Mouse (Mus musculus) erythroblast, embryonic 14.5 days (primary cell): ENCODE measurements around the gene Hsd17b12. TPM values are rescaled to one million over a fixed set of nuclear protein-coding genes. Genes with fewer than 3 reads are reported as not detected.

Experiments
- H3K27me3 ChIP-seq: 2 replicates; pipeline ENCODE4 v1.6.1; 2012; ENCODE audit warnings: inconsistent platforms; ENCODE audit not compliant: control insufficient read depth
- H3K36me3 ChIP-seq: 2 replicates; pipeline ENCODE4 v1.6.1; 2012; ENCODE audit warnings: mild to moderate bottlenecking, inconsistent platforms; ENCODE audit not compliant: control insufficient read depth
- H3K4me1 ChIP-seq: 2 replicates; pipeline ENCODE4 v1.6.1; 2012; ENCODE audit warnings: inconsistent platforms; ENCODE audit not compliant: control insufficient read depth
- H3K4me3 ChIP-seq: replicated peaks from 2 replicates; pipeline ENCODE3; 2012; ENCODE audit warnings: moderate library complexity, mild to moderate bottlenecking, inconsistent platforms
- H3K9me3 ChIP-seq: 2 replicates; pipeline ENCODE4 v1.6.1; 2012; ENCODE audit warnings: low read length, inconsistent platforms, mixed read lengths; ENCODE audit not compliant: control insufficient read depth
- GATA1 ChIP-seq: IDR thresholded peaks from 2 replicates; pipeline ENCODE4 v1.6.1; 2012; ENCODE audit warnings: low read length, inconsistent platforms, mixed read lengths
- TAL1 ChIP-seq: IDR thresholded peaks from 3 replicates; pipeline ENCODE4 v1.6.1; 2012; ENCODE audit warnings: low read length, inconsistent platforms, mixed read lengths
- polyA plus RNA-seq: library from polyadenylated mRNA; stranded (reverse); fragments of >175 nt; gene quantifications from 2 replicates; pipeline ENCODE4 v1.2.3, GENCODE M21; 2012

Hsd17b12 gene
- 0.23 and 0.37 TPM in 2 replicates for polyA plus RNA-seq

DNA sequence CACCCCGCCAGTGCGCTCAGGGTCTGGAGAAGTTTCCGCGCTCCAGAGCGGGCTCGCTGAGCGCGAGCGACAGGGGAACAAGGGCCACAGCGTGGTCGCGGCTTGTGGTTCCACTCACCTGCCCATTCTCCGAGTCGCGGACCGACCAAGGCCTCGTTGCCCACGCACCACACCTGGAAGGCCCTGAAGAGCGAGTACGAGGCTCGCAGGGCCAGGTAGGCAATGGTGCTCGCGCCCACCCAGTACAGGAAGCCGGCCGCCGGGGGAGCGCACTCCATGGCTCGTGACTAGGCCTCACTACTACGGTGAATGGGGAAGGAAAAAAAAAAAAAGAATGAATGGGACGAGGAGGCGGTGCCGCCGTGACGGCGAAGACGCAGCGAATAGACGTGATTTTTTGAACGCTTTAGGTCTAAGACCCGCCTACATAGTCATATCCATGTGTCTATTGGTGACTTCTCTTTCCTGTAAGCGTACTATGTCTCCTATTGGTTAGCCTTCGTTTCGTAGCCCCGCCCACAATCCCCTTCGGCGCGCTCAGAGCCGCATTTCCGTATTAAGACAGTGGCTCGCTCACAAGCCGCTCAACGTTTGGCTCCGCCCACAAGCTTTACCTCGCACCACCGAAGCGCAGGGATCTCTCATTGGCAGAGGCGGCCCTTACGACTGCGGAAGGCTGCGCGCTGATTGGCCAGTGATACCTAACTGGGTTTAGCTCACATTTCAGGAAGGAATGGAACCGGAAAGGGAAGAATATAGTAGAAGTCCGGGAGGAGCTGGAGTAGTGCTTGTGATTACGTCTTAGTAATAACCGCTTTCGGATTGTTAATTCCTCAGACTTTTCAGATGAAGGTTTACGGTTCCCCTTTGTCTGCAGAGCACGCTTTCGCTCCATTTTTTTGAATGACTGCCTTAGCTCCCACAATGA is at the start of gene Hsd17b12:
Gene Hsd17b12 (minus strand): TSS at position 373 of the 928 bp plus-strand sequence.
- peaks cover 30% of the 10 kb centered on the region for H3K4me1 ChIP-seq
- peaks cover 6% of the 10 kb centered on the region for H3K27me3 ChIP-seq
- no peaks in the 10 kb centered on the region for H3K9me3 ChIP-seq
- peak within 1 kb of the TSS; percentile 95 for H3K4me3 ChIP-seq
- H3K36me3 ChIP-seq, result no peaks in the 10 kb centered on the region; the same call in 1 of the 2 replicates
- TF ChIP-seq TAL1, result no peak
- no peak for TF ChIP-seq GATA1

DNA sequence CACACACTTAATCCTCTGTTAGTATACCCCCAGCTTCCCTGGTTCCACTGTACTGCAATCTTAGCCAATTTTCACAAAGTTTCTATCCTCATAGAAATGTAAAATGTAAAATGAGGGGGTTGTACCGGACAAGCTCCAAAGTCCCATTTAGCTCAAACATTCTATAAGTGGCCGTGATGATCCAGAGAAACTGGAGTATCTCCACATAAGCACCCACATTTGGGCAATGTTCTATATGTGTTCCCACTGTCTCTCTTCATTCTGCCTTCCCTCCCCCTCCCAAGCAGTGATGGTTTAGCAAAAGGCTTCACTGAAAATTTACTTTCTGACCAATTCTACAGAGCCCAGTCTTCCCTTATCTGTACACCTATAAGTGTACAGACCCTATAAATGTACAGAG is 27.1 kb upstream of the Hsd17b12 start:
- H3K4me1 ChIP-seq, result no peaks in the 10 kb centered on the region
- H3K4me3 ChIP-seq, result no peak overlapping the region
- no peaks in the 10 kb centered on the region for H3K9me3 ChIP-seq
- H3K27me3 ChIP-seq, result peaks cover 35% of the 10 kb centered on the region
- TF ChIP-seq TAL1 (no peak), GATA1 (no peak)
- no peaks in the 10 kb centered on the region for H3K36me3 ChIP-seq

DNA sequence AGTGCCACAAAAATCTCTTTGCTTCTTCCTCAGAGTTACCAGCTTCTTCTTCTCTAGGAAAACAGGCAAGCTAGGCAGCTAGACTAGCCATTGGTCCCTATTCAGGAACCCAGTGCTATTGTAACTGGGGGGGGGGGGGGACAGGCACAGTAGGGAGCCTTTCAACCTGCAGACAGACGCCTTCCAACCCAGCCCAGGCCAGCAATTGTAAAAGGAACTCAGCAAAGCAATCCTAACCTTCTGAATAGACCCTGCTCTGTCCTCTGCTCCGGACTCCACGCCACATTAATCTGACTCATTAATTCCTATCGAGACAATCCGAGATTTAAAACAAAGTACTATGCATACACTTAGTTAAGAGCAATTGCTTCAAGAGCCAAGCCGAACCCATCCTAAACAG is 26.4 kb upstream of the Hsd17b12 start:
- Histone ChIP-seq H3K4me3 (no peak overlapping the region), H3K27me3 (peaks cover 35% of the 10 kb centered on the region), H3K9me3 (no peaks in the 10 kb centered on the region), H3K4me1 (no peaks in the 10 kb centered on the region), H3K36me3 (no peaks in the 10 kb centered on the region)
- TF ChIP-seq GATA1 (no peak), TAL1 (no peak)

DNA sequence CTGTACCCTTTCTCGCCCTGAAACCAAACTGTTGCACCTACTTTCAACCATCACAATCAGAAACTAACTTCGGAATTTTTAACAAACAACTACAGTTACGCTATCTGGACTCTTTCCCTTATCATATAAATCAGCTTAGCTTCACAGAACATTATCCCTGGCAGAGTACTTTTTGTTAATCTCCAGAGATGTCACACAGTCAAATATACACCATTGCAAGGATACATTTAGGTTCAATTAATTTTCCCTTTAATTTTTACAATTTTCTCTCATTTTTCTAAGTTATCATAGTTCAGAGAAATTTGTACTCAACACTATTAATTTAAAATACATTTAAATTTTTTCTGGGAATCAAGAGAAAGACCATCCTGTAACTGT is 21.3 kb upstream of the Hsd17b12 start:
- TF ChIP-seq TAL1 (no peak), GATA1 (no peak)
- H3K4me3 ChIP-seq, result peak overlapping the region; percentile 89
- peaks cover 20% of the 10 kb centered on the region for H3K4me1 ChIP-seq
- H3K36me3 ChIP-seq, result no peaks in the 10 kb centered on the region
- peaks cover 20% of the 10 kb centered on the region for H3K27me3 ChIP-seq
- no peaks in the 10 kb centered on the region for H3K9me3 ChIP-seq

DNA sequence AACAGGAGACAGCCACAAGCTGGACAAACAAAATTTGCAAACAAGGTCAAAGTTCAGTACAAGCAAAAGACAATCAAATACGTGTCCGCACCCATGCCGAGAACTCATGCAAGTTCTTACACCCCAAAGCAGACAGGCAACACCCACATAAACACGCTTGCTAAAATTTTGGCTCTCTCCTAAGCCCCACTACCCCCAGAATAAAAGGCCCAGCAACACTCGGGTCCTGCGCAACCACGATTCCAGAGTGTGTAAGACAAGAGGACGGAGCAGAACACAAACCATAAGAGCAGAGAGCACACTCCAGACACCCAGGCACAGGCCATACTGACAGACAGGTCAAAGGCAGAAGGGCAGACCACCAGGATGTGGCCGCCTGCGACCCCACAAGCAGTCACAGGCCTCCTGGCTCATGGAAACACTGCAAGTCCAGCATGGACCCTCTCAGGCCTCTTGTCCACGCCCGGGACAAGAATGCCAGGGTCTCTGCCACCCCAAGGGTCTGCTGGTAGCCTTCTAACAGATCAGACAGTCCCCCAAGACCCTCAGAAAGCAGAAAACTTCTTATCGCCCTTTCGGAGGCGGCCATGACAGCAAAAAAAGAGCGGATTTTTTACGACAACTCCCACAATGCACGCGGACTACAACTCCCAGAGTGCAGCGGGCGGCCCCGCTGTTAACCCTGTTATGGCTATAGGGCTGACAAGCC is 20.7 kb upstream of the Hsd17b12 start:
- Histone ChIP-seq H3K9me3 (no peaks in the 10 kb centered on the region), H3K4me3 (peak overlapping the region; percentile 89), H3K27me3 (peaks cover 17% of the 10 kb centered on the region), H3K4me1 (peaks cover 20% of the 10 kb centered on the region), H3K36me3 (no peaks in the 10 kb centered on the region)
- TF ChIP-seq TAL1, result no peak
- no peak; the same call in 1 of the 2 replicates for TF ChIP-seq GATA1

DNA sequence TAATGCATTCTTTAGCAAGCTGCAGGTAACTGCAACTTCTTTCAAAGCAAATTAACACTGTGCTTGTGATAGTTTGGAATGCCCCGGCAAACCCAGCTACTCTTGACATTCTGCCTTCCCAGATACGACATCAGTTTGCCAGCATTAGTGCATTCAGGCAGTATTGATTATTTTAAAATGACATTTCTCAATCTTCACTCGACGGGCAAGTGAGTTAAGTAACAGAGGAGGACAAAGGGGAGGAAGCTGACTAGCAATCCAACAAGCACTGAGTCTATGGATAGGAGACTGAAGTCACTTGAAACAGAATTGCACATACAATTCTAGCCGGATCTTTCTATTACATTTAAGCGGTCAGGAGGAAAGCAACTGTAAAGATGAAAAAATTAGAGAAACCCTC is 19.5 kb upstream of the Hsd17b12 start:
- TF ChIP-seq GATA1 (no peak), TAL1 (no peak)
- H3K4me3 ChIP-seq, result peak overlapping the region; percentile 89

DNA sequence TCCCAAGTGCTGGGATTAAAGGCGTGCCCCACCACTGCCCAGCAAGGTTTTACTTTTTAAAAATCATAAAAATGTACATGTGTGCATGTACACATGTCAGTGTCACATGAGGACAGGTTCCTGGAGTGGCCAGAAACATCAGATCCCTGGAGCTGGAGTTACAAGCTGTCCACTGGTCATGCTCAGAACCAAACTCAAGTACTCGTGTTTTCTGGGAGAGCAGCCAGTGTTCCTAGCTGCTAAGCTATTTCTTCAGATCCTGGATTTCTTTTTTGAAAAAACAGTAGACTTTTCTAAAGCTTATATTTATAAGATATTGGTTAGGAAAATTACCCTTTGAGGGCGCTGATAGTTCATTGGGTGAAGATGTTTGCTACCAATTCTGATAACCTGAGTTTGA is 18.6 kb upstream of the Hsd17b12 start:
- Histone ChIP-seq H3K4me1 (peaks cover 20% of the 10 kb centered on the region), H3K4me3 (no peak overlapping the region), H3K27me3 (peaks cover 5% of the 10 kb centered on the region), H3K36me3 (no peaks in the 10 kb centered on the region), H3K9me3 (no peaks in the 10 kb centered on the region)
- no peak for TF ChIP-seq TAL1
- no peak for TF ChIP-seq GATA1

More for the DNA sequence above, 19.5 kb upstream of the Hsd17b12 start:
- Histone ChIP-seq H3K4me1 (peaks cover 20% of the 10 kb centered on the region), H3K27me3 (peaks cover 6% of the 10 kb centered on the region), H3K9me3 (no peaks in the 10 kb centered on the region), H3K36me3 (no peaks in the 10 kb centered on the region)

DNA sequence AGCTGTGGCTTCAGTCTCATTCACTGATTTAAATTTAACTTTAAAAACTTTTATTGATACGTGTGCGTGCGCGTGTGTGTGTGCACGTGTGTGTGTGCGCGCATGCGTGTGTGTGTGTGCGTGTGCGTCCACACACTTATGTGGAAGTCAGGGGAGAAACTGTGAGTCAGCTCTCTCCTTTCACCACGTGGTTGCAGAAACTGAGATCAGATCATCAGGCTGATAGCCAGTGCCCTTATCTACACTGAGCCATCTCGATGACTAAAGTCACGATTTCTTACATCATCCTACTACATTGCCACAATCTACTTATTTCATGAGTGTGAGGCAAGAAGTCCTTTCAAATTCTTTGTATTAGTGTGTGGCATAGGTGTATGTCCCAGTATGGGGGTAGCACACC is 15.8 kb upstream of the Hsd17b12 start:
- no peak overlapping the region for H3K4me3 ChIP-seq
- no peaks in the 10 kb centered on the region for H3K36me3 ChIP-seq
- TF ChIP-seq GATA1 (no peak), TAL1 (no peak)
- peaks cover 17% of the 10 kb centered on the region for H3K4me1 ChIP-seq
- no peaks in the 10 kb centered on the region for H3K27me3 ChIP-seq
- no peaks in the 10 kb centered on the region for H3K9me3 ChIP-seq

DNA sequence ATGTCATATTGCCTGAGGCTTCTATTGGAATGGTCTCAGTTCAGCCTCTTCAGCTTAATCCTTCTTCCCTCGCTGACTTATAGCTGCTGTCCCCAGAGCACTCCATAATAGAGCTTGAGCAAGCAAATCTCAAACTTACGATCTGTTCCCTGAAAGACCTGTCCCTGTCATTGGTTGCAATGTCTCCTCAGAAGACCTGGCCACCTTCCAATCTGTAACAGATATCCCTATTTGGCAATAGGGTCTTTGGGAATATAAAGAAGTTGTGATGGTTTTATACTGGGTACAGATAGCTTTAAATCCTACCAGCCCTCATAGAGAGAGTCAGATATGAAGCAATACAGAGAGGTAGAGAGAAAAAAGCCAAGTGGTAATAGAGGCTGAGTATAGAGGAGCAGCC is 5.4 kb upstream of the Hsd17b12 start:
- H3K4me3 ChIP-seq, result no peak overlapping the region
- TF ChIP-seq GATA1 (no peak), TAL1 (no peak)
- peaks cover 7% of the 10 kb centered on the region for H3K4me1 ChIP-seq
- no peaks in the 10 kb centered on the region for H3K9me3 ChIP-seq
- H3K27me3 ChIP-seq, result peaks cover 13% of the 10 kb centered on the region
- no peaks in the 10 kb centered on the region for H3K36me3 ChIP-seq
